Mouse (Mus musculus): ENCODE results near the gene Kpna7. TPM values are rescaled to one million over a fixed set of nuclear protein-coding genes. Genes with fewer than 3 reads are reported as not detected.

Kpna7 gene
- polyA plus RNA-seq, 1 experiment = not detected

- Histone ChIP-seq H3K79me2 (ENCODE audit: control insufficient read depth, insufficient read depth) (peaks cover 98% of the 10 kb centered on the region), H3K4me2 (ENCODE audit: low read depth) (no peak overlapping the region), H3K27me3 (ENCODE audit: control insufficient read depth, insufficient read depth, insufficient read length) (no peaks in the 10 kb centered on the region), H3K4me3 (no peak overlapping the region), H3ac (ENCODE audit: control insufficient read depth, insufficient read length) (no peak overlapping the region), H3K36me3 (ENCODE audit: control insufficient read depth, insufficient read depth) (no peaks in the 10 kb centered on the region)
- no peak for TF ChIP-seq MYOG (IDR thresholded peaks at IDR 0.05; ENCODE audit: control insufficient read depth in 1 of 3, insufficient read depth in 1 of 3, insufficient read length in 2 of 3, low read depth in 2 of 3)
- TF ChIP-seq MAX (IDR thresholded peaks at IDR 0.05; ENCODE audit: low read depth) = no peak
- TF ChIP-seq POLR2A (IDR thresholded peaks at IDR 0.05; ENCODE audit: insufficient read length, low read depth) = no peak
- TF ChIP-seq TCF3 (IDR thresholded peaks at IDR 0.05; ENCODE audit: insufficient read length, low read depth) = no peak
- TF ChIP-seq MYOD1 (IDR thresholded peaks at IDR 0.05; ENCODE audit: control insufficient read depth in 1 of 3, insufficient read length in 2 of 3, low read depth in 2 of 3) = no peak
- TF ChIP-seq POLR2AphosphoS2 (IDR thresholded peaks at IDR 0.05; ENCODE audit: insufficient read length, low read depth) = no peak
- no peak for TF ChIP-seq TCF12 (IDR thresholded peaks at IDR 0.05; ENCODE audit: insufficient read depth, poor library complexity, severe bottlenecking)
- no peak for TF ChIP-seq SRF (IDR thresholded peaks at IDR 0.05; ENCODE audit: control insufficient read depth, insufficient read length, low read depth)
- no peak for TF ChIP-seq E2F4 (IDR thresholded peaks at IDR 0.05; ENCODE audit: insufficient read depth)
- TF ChIP-seq CEBPB (IDR thresholded peaks at IDR 0.05; ENCODE audit: insufficient read depth, poor library complexity, severe bottlenecking) = no peak
- TF ChIP-seq USF1 (IDR thresholded peaks at IDR 0.05; ENCODE audit: low read depth) = no peak
- no peak for TF ChIP-seq REST (IDR thresholded peaks at IDR 0.05; ENCODE audit: insufficient read depth, insufficient read length)
Measured at GRCm38 (mm10) chr5:144958271-144958670, 125.6 kb downstream of the Kpna7 start.

- no peak overlapping the region for H3K4me3 ChIP-seq
- peaks cover 98% of the 10 kb centered on the region for H3K79me2 ChIP-seq (ENCODE audit: control insufficient read depth, insufficient read depth)
- H3K36me3 ChIP-seq (ENCODE audit: control insufficient read depth, insufficient read depth) = no peaks in the 10 kb centered on the region
- H3ac ChIP-seq (ENCODE audit: control insufficient read depth, insufficient read length) = no peak overlapping the region
- TF ChIP-seq E2F4 (IDR thresholded peaks at IDR 0.05; ENCODE audit: insufficient read depth) (no peak), SRF (IDR thresholded peaks at IDR 0.05; ENCODE audit: control insufficient read depth, insufficient read length, low read depth) (no peak), TCF12 (IDR thresholded peaks at IDR 0.05; ENCODE audit: insufficient read depth, poor library complexity, severe bottlenecking) (no peak), USF1 (IDR thresholded peaks at IDR 0.05; ENCODE audit: low read depth) (no peak), POLR2AphosphoS2 (IDR thresholded peaks at IDR 0.05; ENCODE audit: insufficient read length, low read depth) (no peak), TCF3 (IDR thresholded peaks at IDR 0.05; ENCODE audit: insufficient read length, low read depth) (no peak), MYOD1 (IDR thresholded peaks at IDR 0.05; ENCODE audit: control insufficient read depth in 1 of 3, insufficient read length in 2 of 3, low read depth in 2 of 3) (no peak), MAX (IDR thresholded peaks at IDR 0.05; ENCODE audit: low read depth) (no peak), CEBPB (IDR thresholded peaks at IDR 0.05; ENCODE audit: insufficient read depth, poor library complexity, severe bottlenecking) (no peak), REST (IDR thresholded peaks at IDR 0.05; ENCODE audit: insufficient read depth, insufficient read length) (no peak), POLR2A (IDR thresholded peaks at IDR 0.05; ENCODE audit: insufficient read length, low read depth) (no peak), MYOG (IDR thresholded peaks at IDR 0.05; ENCODE audit: control insufficient read depth in 1 of 3, insufficient read depth in 1 of 3, insufficient read length in 2 of 3, low read depth in 2 of 3) (no peak)
- H3K4me2 ChIP-seq (ENCODE audit: low read depth) = no peak overlapping the region
- no peaks in the 10 kb centered on the region for H3K27me3 ChIP-seq (ENCODE audit: control insufficient read depth, insufficient read depth, insufficient read length)
Measured at GRCm38 (mm10) chr5:144954432-144954831, 129.4 kb downstream of the Kpna7 start.

GRCm38 (mm10) chr5:144952592-144952991 lies 131.2 kb downstream of the Kpna7 start:
- H3K79me2 ChIP-seq (ENCODE audit: control insufficient read depth, insufficient read depth) = peaks cover 98% of the 10 kb centered on the region
- H3K27me3 ChIP-seq (ENCODE audit: control insufficient read depth, insufficient read depth, insufficient read length) = no peaks in the 10 kb centered on the region
- H3ac ChIP-seq (ENCODE audit: control insufficient read depth, insufficient read length) = no peak overlapping the region
- H3K4me3 ChIP-seq = no peak overlapping the region
- no peak overlapping the region for H3K4me2 ChIP-seq (ENCODE audit: low read depth)
- H3K36me3 ChIP-seq (ENCODE audit: control insufficient read depth, insufficient read depth) = no peaks in the 10 kb centered on the region
- TF ChIP-seq REST (IDR thresholded peaks at IDR 0.05; ENCODE audit: insufficient read depth, insufficient read length) = no peak
- no peak for TF ChIP-seq TCF12 (IDR thresholded peaks at IDR 0.05; ENCODE audit: insufficient read depth, poor library complexity, severe bottlenecking)
- no peak for TF ChIP-seq CEBPB (IDR thresholded peaks at IDR 0.05; ENCODE audit: insufficient read depth, poor library complexity, severe bottlenecking)
- TF ChIP-seq TCF3 (IDR thresholded peaks at IDR 0.05; ENCODE audit: insufficient read length, low read depth) = no peak
- TF ChIP-seq E2F4 (IDR thresholded peaks at IDR 0.05; ENCODE audit: insufficient read depth) = no peak
- no peak for TF ChIP-seq MYOG (IDR thresholded peaks at IDR 0.05; ENCODE audit: control insufficient read depth in 1 of 3, insufficient read depth in 1 of 3, insufficient read length in 2 of 3, low read depth in 2 of 3)
- no peak for TF ChIP-seq MAX (IDR thresholded peaks at IDR 0.05; ENCODE audit: low read depth)
- TF ChIP-seq POLR2A (IDR thresholded peaks at IDR 0.05; ENCODE audit: insufficient read length, low read depth) = no peak
- no peak for TF ChIP-seq POLR2AphosphoS2 (IDR thresholded peaks at IDR 0.05; ENCODE audit: insufficient read length, low read depth)
- TF ChIP-seq SRF (IDR thresholded peaks at IDR 0.05; ENCODE audit: control insufficient read depth, insufficient read length, low read depth) = no peak
- no peak for TF ChIP-seq USF1 (IDR thresholded peaks at IDR 0.05; ENCODE audit: low read depth)
- TF ChIP-seq MYOD1 (IDR thresholded peaks at IDR 0.05; ENCODE audit: control insufficient read depth in 1 of 3, insufficient read length in 2 of 3, low read depth in 2 of 3) = no peak

GRCm38 (mm10) chr5:144950428-144951051 lies 133.3 kb downstream of the Kpna7 start:
- Histone ChIP-seq H3ac (ENCODE audit: control insufficient read depth, insufficient read length) (no peak overlapping the region), H3K4me3 (no peak overlapping the region), H3K27me3 (ENCODE audit: control insufficient read depth, insufficient read depth, insufficient read length) (no peaks in the 10 kb centered on the region), H3K4me2 (ENCODE audit: low read depth) (no peak overlapping the region), H3K79me2 (ENCODE audit: control insufficient read depth, insufficient read depth) (peaks cover 95% of the 10 kb centered on the region), H3K36me3 (ENCODE audit: control insufficient read depth, insufficient read depth) (no peaks in the 10 kb centered on the region)
- TF ChIP-seq MAX (IDR thresholded peaks at IDR 0.05; ENCODE audit: low read depth) = no peak
- no peak for TF ChIP-seq USF1 (IDR thresholded peaks at IDR 0.05; ENCODE audit: low read depth)
- no peak for TF ChIP-seq POLR2A (IDR thresholded peaks at IDR 0.05; ENCODE audit: insufficient read length, low read depth)
- no peak for TF ChIP-seq POLR2AphosphoS2 (IDR thresholded peaks at IDR 0.05; ENCODE audit: insufficient read length, low read depth)
- no peak for TF ChIP-seq MYOG (IDR thresholded peaks at IDR 0.05; ENCODE audit: control insufficient read depth in 1 of 3, insufficient read depth in 1 of 3, insufficient read length in 2 of 3, low read depth in 2 of 3)
- no peak for TF ChIP-seq SRF (IDR thresholded peaks at IDR 0.05; ENCODE audit: control insufficient read depth, insufficient read length, low read depth)
- no peak for TF ChIP-seq TCF12 (IDR thresholded peaks at IDR 0.05; ENCODE audit: insufficient read depth, poor library complexity, severe bottlenecking)
- no peak for TF ChIP-seq CEBPB (IDR thresholded peaks at IDR 0.05; ENCODE audit: insufficient read depth, poor library complexity, severe bottlenecking)
- TF ChIP-seq REST (IDR thresholded peaks at IDR 0.05; ENCODE audit: insufficient read depth, insufficient read length) = no peak
- TF ChIP-seq MYOD1 (IDR thresholded peaks at IDR 0.05; ENCODE audit: control insufficient read depth in 1 of 3, insufficient read length in 2 of 3, low read depth in 2 of 3) = no peak
- no peak for TF ChIP-seq E2F4 (IDR thresholded peaks at IDR 0.05; ENCODE audit: insufficient read depth)
- TF ChIP-seq TCF3 (IDR thresholded peaks at IDR 0.05; ENCODE audit: insufficient read length, low read depth) = no peak
